Mouse (Mus musculus): ENCODE results near the gene Stap2.

The Stap2 gene

GRCm38 (mm10) chr17:56024931-56025330 is 19.5 kb upstream of the Stap2 start:
- DNase-seq (ENCODE audit: low spot score in 2 of 2), result no peak

GRCm38 (mm10) chr17:56024476-56024875 is 19.1 kb upstream of the Stap2 start:
- no peak for DNase-seq (ENCODE audit: low spot score in 2 of 2)

- no peak for DNase-seq (ENCODE audit: low spot score in 2 of 2)
Observed at GRCm38 (mm10) chr17:56023386-56023785, 18.0 kb upstream of the Stap2 start.

- DNase-seq (ENCODE audit: low spot score in 2 of 2), result no peak
Observed at GRCm38 (mm10) chr17:56022989-56023290, 17.6 kb upstream of the Stap2 start.

- no peak for DNase-seq (ENCODE audit: low spot score in 2 of 2)
Observed at GRCm38 (mm10) chr17:56022131-56022988, 17.0 kb upstream of the Stap2 start.

- DNase-seq (ENCODE audit: low spot score in 2 of 2), result no peak
Observed at GRCm38 (mm10) chr17:56021161-56021910, 16.0 kb upstream of the Stap2 start.

- DNase-seq (ENCODE audit: low spot score in 2 of 2), result no peak
Observed at GRCm38 (mm10) chr17:56020400-56021084, 15.2 kb upstream of the Stap2 start.

- peak in 1 of 2 experiments; percentile 74 for DNase-seq (ENCODE audit: low spot score in 2 of 2)
Observed at GRCm38 (mm10) chr17:56018347-56019131, 13.2 kb upstream of the Stap2 start.

- no peak for DNase-seq (ENCODE audit: low spot score in 2 of 2)
Observed at GRCm38 (mm10) chr17:56017848-56018247, 12.5 kb upstream of the Stap2 start.

- no peak for DNase-seq (ENCODE audit: low spot score in 2 of 2)
Observed at GRCm38 (mm10) chr17:56016793-56017785, 11.7 kb upstream of the Stap2 start.

- no peak for DNase-seq (ENCODE audit: low spot score in 2 of 2)
Observed at GRCm38 (mm10) chr17:56016382-56016781, 11.0 kb upstream of the Stap2 start.

- no peak for DNase-seq (ENCODE audit: low spot score in 2 of 2)
Observed at GRCm38 (mm10) chr17:56015293-56015692, 9.9 kb upstream of the Stap2 start.

GRCm38 (mm10) chr17:56011441-56011840 is 6.1 kb upstream of the Stap2 start:
- no peak for DNase-seq (ENCODE audit: low spot score in 2 of 2)

GRCm38 (mm10) chr17:56010681-56011080 is 5.3 kb upstream of the Stap2 start:
- peak; percentile 86 to 91 for DNase-seq (ENCODE audit: low spot score in 2 of 2)

- DNase-seq (ENCODE audit: low spot score in 2 of 2), result no peak
Observed at GRCm38 (mm10) chr17:56010255-56010654, 4.9 kb upstream of the Stap2 start.

- no peak for DNase-seq (ENCODE audit: low spot score in 2 of 2)
Observed at GRCm38 (mm10) chr17:56009962-56010240, 4.5 kb upstream of the Stap2 start.

- DNase-seq (ENCODE audit: low spot score in 2 of 2), result peak; percentile 81 to 90
Observed at GRCm38 (mm10) chr17:56009088-56009961, 3.9 kb upstream of the Stap2 start.

- DNase-seq (ENCODE audit: low spot score in 2 of 2), result peak; percentile 68 to 87
Observed at GRCm38 (mm10) chr17:56008356-56009087, 3.1 kb upstream of the Stap2 start.
